Mouse (Mus musculus) mouse trophoblast stem cell (cell line): ENCODE results near the gene Gm21985.

Source experiments
- in situ Hi-C, 2 experiments: fragments of 300-500 bp; cut with MseI, MboI; formaldehyde crosslinking; loops; 2 replicates in 1 of 2; 3 replicates in 1 of 2; pipeline ENCODE4 v1.15.1; 2025

Gm21985 gene

GRCm38 (mm10) chr2:112328069-112328777 is 62.1 kb downstream of the Gm21985 start:
- in situ Hi-C loops, result no loop called here

- in situ Hi-C loops, result no loop called here
Observed at GRCm38 (mm10) chr2:112332051-112332898, 66.2 kb downstream of the Gm21985 start.

- in situ Hi-C loops, result no loop called here
Observed at GRCm38 (mm10) chr2:112337211-112337610, 71.1 kb downstream of the Gm21985 start.

DNA sequence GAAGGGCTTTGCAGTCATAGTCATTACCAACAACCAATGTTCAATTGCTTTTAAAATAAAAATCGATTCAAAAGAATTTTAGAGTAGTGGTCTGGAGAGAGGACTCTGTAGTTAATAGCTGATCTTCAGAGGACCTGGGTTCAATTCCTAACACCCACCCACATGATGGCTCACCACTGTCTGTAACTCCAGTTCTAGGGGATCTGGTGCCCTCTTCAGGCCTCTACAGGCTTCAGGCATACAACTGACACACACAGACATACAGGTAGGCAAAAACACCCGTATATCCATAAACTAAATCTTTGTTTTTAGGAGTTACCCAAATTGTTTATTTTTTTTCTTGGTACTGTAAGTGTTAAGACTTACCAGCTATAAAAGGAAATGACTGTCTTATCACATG is 73.6 kb downstream of the Gm21985 start:
- in situ Hi-C loops, result no loop called here

GRCm38 (mm10) chr2:112341117-112341516 is 75.0 kb downstream of the Gm21985 start:
- in situ Hi-C loops, result no loop called here

- in situ Hi-C loops, result no loop called here
Observed at GRCm38 (mm10) chr2:112348246-112348645, 82.1 kb downstream of the Gm21985 start.

DNA sequence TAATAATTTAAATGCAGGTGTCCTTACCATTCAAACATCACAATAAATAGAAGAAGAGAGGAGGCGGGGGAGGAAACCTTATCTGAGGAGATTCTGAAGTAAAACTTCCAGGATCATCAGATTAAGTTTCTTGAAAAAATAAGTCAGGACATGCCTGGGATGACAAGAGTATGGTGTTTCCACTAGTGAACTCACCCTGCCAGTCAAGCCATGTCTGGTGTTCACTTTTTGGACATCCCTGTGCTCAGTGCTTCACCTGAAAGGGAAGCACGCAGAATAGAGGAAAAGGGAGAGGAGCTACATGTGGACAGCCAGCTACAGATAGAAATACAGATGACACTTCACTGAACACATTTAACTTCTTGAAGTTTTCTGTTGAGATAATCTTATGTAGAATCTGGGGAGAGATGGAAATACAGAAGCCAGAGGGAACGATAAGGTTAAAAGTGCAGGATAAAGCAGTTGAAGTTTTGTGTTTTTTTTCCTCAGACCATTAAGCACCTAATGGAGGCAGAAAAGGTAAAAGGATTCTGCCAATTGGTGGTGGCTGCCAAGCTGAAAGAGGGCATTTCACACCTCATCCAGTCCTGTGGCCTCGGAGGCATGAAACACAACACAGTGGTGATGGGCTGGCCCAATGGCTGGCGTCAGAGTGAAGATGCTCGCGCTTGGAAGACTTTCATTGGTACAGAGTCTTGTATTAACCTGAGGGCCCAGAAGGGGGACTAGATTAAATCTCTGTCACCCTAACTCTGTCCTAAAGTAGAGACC is 87.8 kb downstream of the Gm21985 start:
- in situ Hi-C loops, result no loop called here

- in situ Hi-C loops, result no loop called here
Observed at GRCm38 (mm10) chr2:112359611-112360010, 93.5 kb downstream of the Gm21985 start.

- in situ Hi-C loops, result no loop called here
Observed at GRCm38 (mm10) chr2:112360012-112360780, 94.1 kb downstream of the Gm21985 start.

DNA sequence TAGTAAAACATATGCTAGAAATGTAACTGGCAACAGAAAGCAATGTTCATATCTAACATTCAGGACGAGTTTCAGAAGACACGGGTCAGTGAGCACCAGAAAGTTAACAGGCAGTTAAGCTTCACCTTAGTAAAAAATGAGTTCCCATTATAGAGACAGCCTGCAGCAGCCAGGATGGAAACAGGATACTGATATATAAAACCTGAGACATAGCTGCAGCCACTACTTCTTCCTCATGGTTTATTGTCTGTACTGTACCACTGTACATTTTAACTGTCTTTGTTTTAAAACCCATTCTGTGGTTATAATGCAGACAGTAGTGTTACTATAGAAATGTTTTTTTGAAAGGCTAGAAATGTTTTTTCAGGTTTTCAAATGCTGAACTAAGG is 94.7 kb downstream of the Gm21985 start:
- in situ Hi-C loops, result no loop called here

GRCm38 (mm10) chr2:112367222-112367621 is 101.1 kb downstream of the Gm21985 start:
- in situ Hi-C loops, result no loop called here

DNA sequence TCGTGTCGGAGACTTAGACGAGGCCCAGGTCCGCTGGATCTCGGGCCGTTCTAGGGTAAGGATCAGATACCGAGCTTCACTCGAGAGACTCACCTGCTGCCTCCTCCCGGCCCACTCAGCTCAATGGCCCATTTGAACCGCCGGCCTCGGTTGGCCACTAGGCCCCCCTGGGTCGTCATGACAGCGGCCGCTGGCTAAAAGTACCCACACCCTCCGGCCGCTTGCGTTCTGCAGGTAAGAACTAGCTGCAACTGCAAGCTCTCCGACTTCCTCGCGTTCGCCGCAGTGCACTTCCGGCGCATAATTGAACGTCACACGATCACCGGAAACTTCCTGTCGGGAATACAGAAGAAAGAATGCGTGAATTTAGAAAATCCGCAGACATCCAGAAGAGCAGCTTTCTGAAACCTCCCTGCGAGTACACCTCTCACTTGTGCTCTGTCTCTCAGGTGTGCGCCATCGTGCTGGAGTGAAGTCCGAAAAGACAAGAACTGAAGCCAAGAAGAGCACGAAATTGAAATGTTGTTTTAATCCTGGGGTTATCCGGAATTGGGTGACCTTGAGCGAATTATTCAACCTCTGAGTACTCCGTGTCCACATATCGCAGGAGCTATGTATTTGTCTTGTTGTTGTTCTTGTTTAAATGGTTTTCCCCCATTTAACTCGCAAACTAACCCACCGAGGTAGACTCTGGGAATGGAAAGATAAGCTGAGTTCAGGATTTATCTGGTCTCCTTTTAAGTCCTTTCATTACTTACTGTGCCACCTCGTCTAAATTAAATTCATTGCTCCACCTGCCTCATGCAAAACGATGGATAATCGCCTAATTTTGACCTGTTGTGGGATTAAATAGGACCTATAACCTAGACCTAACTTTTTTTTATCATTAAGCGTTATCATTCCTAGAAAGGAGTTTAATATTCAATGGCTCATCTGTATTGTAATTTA is 101.9 kb downstream of the Gm21985 start, which contains the start of gene Emc4:
TSS of gene Emc4 (minus strand) at position 302 of the 948 bp plus-strand sequence.
- in situ Hi-C loops, result no loop called here

DNA sequence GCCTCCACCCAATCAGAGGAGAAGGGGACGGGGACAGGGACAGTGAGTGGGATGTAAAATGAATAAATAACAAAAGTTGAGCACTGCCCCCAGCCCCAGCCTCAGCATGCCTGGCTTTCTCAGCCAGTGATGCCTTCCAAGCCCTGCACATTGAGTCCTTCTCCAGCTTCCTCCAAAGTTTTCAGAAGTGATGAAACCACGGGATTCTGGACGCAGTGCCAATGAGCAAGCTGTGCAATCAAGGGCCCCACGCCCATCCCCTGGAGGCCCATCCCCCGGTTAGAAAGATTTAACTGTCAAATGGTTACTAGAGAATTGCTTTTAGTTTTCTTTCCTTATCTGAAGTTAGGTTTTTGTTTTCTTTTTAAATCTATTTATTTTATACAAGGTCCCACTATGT is 103.8 kb downstream of the Gm21985 start:
- in situ Hi-C loops, result loop anchor here in 1 of 2 experiments (10.0 kb wide), 1 partner anchor 115 kb away; the partner anchor contains the start of gene Chrm5

DNA sequence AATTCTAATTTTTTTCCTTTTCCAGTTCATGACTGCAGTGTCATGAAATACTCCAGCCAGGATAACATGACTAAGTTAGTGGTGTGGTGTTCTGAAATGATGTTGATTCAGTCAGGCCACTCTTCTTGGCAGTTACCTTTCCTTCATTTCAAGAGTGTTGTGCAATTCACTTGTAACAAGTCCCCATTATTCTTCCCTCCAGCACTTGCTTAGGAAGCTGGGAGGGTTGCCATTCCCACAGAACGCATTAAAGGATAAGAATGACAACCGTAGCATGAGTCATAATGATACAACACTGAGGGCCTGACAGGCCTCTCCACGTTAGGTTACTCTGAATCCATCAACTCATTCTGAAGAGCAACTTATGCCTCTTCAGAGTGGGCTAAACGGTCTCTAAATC is 107.0 kb downstream of the Gm21985 start:
- in situ Hi-C loops, result loop anchor here in 1 of 2 experiments (10.0 kb wide), 1 partner anchor 112 kb away; the partner anchor contains the start of gene Chrm5

- in situ Hi-C loops, result loop anchor here in 1 of 2 experiments (10.0 kb wide), 1 partner anchor 110 kb away; the partner anchor contains the start of gene Chrm5
Observed at GRCm38 (mm10) chr2:112374610-112375009, 108.5 kb downstream of the Gm21985 start.

DNA sequence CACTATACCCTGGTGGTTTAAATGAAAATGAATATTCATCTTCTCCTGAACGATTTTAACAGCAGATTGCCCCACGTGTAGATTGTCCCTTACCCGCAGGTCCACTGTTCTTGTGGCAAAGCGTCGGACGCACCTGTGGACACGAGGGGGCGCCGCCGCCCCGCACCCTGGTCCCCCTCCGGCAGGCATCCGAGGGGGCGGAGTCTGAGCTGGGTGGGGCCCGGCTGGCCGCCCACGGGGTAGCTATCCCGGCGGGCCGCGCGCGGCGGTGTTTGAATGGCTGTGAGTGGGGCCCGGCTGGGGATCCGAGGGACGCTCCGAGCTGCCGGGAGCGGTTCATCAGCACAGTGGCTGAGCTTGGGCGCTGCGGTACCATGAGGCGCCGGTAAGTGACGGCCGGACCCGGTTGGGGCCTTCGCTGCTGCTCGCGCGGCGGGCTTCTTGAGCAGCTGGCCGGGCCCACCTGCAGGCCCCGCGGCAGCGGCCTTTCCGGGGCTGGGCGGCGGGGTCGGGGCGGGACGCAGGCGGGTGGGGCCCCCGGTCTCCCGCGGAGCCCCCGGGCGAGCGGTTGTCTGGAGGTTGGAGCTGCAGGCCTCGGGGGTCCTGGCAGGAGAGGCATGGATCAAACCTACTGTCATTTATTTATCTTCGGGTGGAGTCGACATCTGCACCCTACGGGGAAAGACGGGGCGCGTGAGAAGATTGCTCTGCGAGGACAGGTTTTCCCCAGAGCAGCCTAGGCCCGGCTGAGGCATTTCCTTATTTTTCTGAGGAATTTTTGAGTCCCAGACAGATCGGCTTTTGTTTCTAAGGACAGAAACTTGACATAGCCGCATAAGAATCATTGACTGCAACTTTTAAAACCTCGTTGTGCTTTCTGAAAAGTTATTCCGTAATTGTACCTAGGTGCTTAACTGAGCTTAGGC is 113.1 kb downstream of the Gm21985 start, which contains the start of gene Katnbl1:
TSS of gene Katnbl1 (plus strand) at position 239 of the 926 bp plus-strand sequence.
- in situ Hi-C loops, result loop anchor here in 1 of 2 experiments (10.0 kb wide), 1 partner anchor 106 kb away; the partner anchor contains the start of gene Chrm5

- in situ Hi-C loops, result no loop called here
Observed at GRCm38 (mm10) chr2:112380131-112380530, 114.0 kb downstream of the Gm21985 start.

DNA sequence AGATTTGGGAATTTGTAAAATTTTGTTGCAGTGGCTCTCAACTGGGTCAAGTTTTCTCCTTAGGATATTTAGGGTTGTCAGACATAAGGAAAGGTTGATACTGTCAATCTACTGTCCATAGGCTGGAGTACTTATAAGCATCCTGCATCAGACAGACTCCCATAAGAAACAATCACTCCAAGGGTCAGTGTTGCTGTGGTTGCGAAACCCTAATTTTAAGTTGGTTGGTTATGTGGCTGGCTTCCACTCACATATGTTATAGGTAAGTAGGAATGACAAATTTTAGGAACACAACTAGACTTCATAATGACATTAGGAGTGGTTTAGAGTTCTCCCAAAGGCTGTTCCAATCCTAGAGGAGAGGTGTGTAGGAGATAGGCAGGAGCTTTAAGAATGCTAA is 115.1 kb downstream of the Gm21985 start:
- in situ Hi-C loops, result no loop called here

DNA sequence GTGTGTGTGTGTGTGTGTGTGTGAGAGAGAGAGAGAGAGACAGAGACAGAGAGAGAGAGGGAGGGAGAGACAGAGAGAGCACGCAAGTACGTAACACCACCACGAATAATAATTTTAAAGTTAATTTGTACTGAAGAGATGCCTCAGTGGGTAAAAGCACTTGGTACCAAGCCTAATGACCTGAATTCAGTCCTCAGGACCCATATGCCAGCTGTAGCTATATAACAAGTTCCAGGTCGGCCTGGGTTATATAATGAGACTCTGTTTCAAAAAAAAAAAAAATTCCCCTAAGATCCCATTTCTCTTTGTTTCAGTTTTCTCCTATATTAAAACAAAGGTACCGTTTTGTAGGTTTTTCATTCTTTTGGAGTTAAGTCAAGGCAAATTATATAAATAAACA is 124.7 kb downstream of the Gm21985 start:
- in situ Hi-C loops, result no loop called here
